Mouse (Mus musculus) heart, postnatal 10 days (tissue): ENCODE data around the gene Cdyl. TPM values are rescaled to one million over a fixed set of nuclear protein-coding genes. Genes with fewer than 3 reads are reported as not detected.
A peak's percentile ranks its signal among the peaks of the same experiment; 100 is the strongest.
"Not testable (repeated sequence)": the region's sequence is repeated elsewhere in the genome, so short reads cannot be mapped to it uniquely, and the experiment has no call there.

Experiments used
- DNase-seq, 2 experiments: peaks; one replicate each; pipeline ENCODE4 v3.0.0; 2021
- intact Hi-C: fragments of 180-260 bp; cut with DNase I; formaldehyde crosslinking; loops from one replicate; pipeline ENCODE4 v1.15.1; 2025
- total RNA-seq, 2 experiments: library from RNA; stranded (reverse); gene quantifications; 2 replicates each; pipeline ENCODE4 v1.2.3; 2021

The Cdyl gene
- total RNA-seq, 2 experiments from 2014 or later = 15.3 to 15.7 TPM

- intact Hi-C loops = no loop called here
These were observed 162.3 kb downstream of the Cdyl start for GRCm38 (mm10) chr13:35821821-35822454.

GRCm38 (mm10) chr13:35822795-35823194 lies 163.2 kb downstream of the Cdyl start:
- intact Hi-C loops = no loop called here
- no peak for DNase-seq

More at GRCm38 (mm10) chr13:35821821-35822454, 162.3 kb downstream of the Cdyl start:
- DNase-seq = no peak

DNA sequence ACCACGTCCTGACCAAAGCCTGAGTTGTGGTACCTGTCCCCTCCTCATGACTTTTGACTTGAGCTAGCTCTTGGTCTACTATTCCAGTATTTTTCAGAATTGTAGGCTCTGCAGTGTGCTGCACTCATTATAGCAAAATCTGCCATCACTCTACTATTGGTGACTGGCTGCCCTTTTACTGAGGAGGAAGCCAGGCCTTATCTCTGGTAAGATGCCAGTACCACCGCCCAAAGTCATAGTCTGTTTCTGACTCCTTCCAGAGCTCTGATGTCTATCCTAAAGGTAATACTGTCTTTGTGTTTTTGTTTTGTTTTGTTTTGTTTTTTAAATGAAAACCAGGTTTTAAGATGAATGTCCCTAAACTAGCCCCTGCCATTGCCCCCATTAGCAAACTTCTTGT lies 166.0 kb downstream of the Cdyl start:
- no peak for DNase-seq
- intact Hi-C loops = no loop called here

DNA sequence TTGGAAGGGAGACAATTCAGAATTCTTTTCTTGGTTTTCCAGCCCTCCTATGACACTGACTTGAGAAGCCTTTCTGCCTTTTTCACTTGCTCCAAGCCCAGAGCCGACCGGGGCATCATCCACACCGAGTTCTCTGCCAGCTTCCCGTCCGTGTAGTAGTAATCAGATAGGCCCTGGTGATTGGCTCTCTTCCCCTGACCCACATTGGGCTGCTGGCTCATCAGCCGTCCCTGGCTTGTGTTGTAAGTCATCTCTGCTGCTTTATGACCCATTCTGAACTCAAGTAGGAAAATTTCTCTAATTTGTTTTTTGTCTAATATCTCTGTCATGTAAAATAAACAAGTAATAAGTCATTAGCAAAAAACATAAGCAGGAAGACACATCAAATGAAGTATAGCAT lies 173.0 kb downstream of the Cdyl start:
- DNase-seq = peak; percentile 21 to 29
- intact Hi-C loops = no loop called here

DNA sequence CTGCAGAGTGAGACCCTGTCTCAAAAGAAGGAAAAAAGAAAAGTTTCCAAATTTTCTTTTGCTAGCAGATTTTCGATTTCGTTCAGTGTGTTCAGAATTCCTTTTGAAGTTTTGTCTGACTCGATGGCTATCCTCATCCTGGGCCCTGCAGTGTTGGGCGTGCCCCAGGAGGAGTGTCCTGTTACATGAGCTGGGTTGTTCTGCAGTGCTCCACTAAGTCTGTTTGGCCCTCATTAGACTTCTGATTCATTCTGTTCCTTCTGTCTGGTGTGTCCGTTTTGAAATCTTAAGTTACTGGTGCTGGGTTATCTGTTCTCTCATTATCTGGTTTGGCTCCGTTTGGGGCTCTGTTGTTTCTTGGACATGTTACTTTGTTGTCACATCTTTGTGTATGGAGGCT lies 174.3 kb downstream of the Cdyl start:
- intact Hi-C loops = no loop called here
- no peak for DNase-seq

GRCm38 (mm10) chr13:35835669-35836068 lies 176.0 kb downstream of the Cdyl start:
- intact Hi-C loops = no loop called here
- DNase-seq = no peak

GRCm38 (mm10) chr13:35836501-35836900 lies 176.9 kb downstream of the Cdyl start:
- DNase-seq, intact Hi-C loops: not testable (repeated sequence)

GRCm38 (mm10) chr13:35840102-35840501 lies 180.5 kb downstream of the Cdyl start:
- DNase-seq = no peak
- intact Hi-C loops = no loop called here

GRCm38 (mm10) chr13:35843383-35843782 lies 183.8 kb downstream of the Cdyl start:
- no peak for DNase-seq
- intact Hi-C loops = no loop called here

DNA sequence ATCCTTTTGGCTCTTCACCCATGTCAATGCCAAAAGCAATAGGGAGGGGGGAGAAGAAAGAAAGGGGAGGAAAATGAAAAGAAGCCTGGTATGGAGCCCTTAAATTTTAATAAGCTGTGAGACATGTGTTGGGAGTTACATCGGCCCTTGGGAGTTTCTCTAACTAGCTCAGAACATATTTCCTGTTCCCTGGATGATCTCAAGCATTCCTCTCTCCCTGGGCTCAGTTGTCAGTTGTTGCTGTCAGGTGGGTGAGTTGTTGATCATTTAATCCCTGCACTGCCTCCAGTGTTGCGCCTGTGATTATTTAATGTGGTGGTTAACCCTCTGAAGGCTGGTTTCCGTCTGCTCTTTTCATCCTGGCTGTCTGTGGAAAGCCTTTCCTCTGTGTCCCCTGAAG lies 185.7 kb downstream of the Cdyl start:
- DNase-seq = no peak
- intact Hi-C loops = no loop called here

DNA sequence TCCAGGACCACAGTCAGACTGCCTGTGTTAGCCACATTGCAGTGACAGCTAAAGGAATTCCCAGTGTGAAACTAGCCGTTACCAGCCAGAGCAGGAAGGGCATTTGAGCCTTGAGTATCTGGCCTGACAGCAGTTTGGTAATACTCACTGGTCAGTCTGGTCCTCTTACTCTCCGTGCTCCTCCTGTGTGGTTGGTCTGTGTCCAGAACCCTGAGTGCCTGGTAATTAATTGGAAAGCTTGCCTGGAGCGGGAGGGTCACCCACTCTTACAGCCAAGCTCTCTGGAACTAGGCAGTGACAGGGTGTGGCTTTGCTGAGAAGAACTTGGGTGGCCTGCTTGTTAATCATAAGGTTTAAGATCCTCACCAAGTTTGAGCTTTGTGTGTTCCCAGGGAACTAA lies 189.1 kb downstream of the Cdyl start:
- intact Hi-C loops = no loop called here
- peak; percentile 43 to 56 for DNase-seq

- intact Hi-C loops = no loop called here
- DNase-seq = no peak
These were observed 191.9 kb downstream of the Cdyl start for GRCm38 (mm10) chr13:35851581-35851980.

DNA sequence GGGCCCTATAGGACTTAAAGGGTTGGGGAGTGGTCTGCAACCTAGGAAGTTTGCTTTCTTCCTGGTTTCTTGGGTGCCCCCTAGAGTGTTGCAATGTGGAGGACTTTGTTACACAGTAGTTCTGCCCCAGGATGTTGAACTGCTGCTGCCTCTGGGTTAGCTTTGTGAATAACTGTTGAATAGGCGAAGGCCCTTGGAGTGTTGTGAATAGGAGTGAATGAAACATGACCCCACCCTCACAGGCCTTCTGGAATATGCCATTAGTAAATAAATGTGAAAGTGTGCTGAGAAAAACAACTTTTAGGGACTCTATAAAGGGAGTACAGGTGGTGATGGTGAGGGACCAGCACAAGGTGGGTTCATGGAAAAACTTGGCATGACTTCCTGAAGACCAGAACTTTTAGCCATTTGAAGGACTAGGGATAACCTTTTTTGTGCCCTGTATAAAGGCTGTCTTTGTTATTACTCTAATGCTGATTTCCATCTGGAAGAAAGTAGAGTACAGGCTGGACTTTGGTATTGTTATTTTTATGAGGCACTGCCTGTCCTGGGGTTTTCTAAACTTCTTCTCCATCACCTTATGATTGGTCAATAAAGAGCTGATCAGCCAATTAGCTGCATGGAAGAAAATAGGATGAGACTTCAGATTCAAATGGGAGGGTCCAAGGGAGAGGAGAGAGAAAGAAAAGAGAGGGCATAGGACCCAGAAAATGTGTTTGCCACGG lies 193.4 kb downstream of the Cdyl start:
- no peak for DNase-seq

DNA sequence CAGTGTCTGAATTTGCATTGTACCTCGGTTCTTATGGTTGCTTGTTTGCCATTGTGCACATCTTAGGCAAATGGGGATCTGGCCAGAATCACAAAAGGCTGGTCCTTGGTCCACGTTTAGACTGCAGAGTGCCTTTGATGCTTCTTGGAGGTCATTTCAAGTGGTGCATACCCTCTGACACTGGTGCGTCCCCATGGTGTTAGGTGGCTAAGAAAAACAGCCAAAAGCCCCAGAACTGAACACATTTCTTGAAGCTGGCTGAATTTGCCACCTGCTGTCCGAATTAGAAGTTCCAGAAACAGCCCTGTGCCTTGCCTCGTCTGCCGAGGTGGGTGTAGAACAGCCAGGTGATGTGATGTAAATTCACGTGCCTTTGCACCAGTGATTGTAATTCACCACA lies 197.9 kb downstream of the Cdyl start:
- intact Hi-C loops = no loop called here

More for the DNA sequence above, 193.4 kb downstream of the Cdyl start:
- intact Hi-C loops = no loop called here

DNA sequence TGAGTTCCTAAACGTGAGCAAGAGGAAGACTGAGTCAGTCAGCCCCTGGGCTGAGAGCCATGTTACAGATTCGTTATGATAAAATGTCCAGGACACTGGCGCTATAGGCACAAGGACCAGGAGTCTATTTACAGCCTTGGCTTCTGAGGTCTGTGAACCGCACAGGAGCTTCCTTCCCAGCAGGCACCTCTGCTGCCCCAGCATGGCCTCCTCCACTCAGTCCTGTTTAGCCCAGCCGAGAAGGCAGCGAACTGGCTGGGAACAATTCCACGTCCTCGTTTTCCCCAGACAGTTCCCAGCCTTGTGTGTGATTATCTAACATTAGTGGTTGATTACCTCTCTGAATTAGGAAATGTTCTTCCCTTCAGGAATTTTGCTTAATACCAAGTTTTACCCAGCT lies 201.3 kb downstream of the Cdyl start:
- peak in 1 of 2 experiments; percentile 30 for DNase-seq
- intact Hi-C loops = no loop called here

More for the DNA sequence above, 197.9 kb downstream of the Cdyl start:
- DNase-seq = no peak

- intact Hi-C loops = no loop called here
- DNase-seq = no peak
These were observed 211.0 kb downstream of the Cdyl start for GRCm38 (mm10) chr13:35870659-35871058.

DNA sequence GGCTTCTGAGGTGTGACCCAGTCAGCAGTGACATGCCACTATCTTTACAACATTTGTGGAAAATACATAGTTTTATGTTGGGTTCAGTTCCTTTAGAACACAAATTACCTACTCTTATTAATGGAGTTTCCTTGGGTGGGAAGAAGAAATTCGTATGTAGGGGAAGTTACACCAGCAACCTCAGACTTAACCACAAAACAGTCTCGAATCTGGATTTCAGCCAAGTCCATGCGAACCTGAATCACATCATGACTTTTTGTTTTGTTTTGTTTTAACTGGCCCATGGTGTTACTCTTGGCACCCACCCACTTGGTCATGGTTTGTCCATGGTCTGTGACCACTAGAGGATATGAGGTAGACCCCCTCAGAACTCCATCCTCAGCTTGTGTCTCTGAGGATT lies 211.5 kb downstream of the Cdyl start:
- DNase-seq = no peak
- intact Hi-C loops = no loop called here

- no peak for DNase-seq
- intact Hi-C loops = no loop called here
These were observed 215.8 kb downstream of the Cdyl start for GRCm38 (mm10) chr13:35875396-35875795.

GRCm38 (mm10) chr13:35878282-35878681 lies 218.6 kb downstream of the Cdyl start:
- peak; percentile 24 to 32 for DNase-seq
- intact Hi-C loops = no loop called here

DNA sequence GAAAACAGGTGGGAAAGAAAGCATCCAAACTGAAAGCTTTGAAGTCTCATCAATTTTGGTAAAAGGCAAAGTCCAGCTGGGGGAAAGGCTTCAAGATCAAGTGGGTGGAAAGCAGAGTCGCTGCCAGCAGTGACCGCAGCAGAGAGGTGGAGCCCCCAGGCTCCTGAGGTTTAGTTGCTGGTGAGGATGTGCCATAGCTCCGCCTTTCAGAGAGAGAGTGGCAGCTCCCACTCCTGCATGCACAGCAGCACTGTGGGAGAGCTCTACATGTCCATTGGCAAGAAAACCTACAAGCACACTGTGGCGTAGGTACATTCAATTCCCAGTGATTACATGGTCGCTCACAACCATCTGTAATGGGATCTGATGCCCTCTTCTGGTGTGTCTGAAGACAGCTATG lies 219.4 kb downstream of the Cdyl start:
- intact Hi-C loops = no loop called here
- DNase-seq = no peak

GRCm38 (mm10) chr13:35879519-35879918 lies 219.9 kb downstream of the Cdyl start:
- no peak for DNase-seq
- intact Hi-C loops = no loop called here

DNA sequence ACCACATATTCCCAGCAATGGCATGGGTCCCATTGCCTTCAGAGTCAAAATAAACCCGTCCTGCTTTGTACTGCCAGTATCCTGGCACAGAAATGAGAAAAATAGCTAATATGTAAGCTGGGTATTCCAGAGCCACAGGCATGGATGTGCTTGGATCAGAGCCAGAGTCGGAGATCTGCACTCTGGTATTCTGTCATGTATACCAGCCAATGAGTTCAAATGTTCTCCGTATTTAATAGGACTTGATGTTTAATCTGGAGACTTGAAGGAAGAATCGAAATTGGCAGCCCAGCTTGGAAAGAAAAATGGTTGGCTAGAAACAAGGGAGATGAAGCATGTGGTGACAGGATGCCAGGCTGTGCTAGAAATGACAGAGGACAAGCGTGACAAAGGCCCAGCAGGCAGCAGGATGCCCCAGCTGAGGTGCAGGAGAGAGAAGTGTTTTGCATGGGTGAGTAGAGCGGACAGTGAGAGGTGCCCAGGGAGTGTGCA lies 221.0 kb downstream of the Cdyl start:
- intact Hi-C loops = no loop called here
- DNase-seq = no peak
